Mouse (Mus musculus) neural tube, embryonic 14.5 days (tissue): ENCODE data around the gene Brap. TPM values are rescaled to one million over a fixed set of nuclear protein-coding genes. Genes with fewer than 3 reads are reported as not detected.

Source experiments
- ATAC-seq: fragments of 200-750 bp; cut with Nextera tagmentation; 2 replicates; pipeline ENCODE4 v1.8.0; 2017; ENCODE audit warnings: low read depth, mild to moderate bottlenecking, moderate TSS enrichment, moderate library complexity
- H3K27ac ChIP-seq: fragments of 300-500 bp; sonication (generic); 2 replicates; pipeline ENCODE4 v1.5.1; 2014; ENCODE audit warnings: low read depth, mild to moderate bottlenecking, control low read depth, low read length, moderate library complexity, mixed read lengths
- H3K27me3 ChIP-seq: fragments of 300-500 bp; sonication (generic); 2 replicates; pipeline ENCODE4 v1.6.1; 2014; ENCODE audit warnings: low read length; ENCODE audit not compliant: control insufficient read depth, insufficient read depth
- H3K36me3 ChIP-seq: fragments of 300-500 bp; sonication (generic); 2 replicates; pipeline ENCODE4 v1.6.1; 2014; ENCODE audit warnings: low read length, mixed read lengths; ENCODE audit not compliant: control insufficient read depth, insufficient read depth
- H3K4me1 ChIP-seq: fragments of 300-500 bp; sonication (generic); 2 replicates; pipeline ENCODE4 v1.6.1; 2014; ENCODE audit warnings: low read length; ENCODE audit not compliant: control insufficient read depth, insufficient read depth
- H3K4me2 ChIP-seq: fragments of 300-500 bp; sonication (generic); 2 replicates; pipeline ENCODE4 v1.6.1; 2014; ENCODE audit warnings: mild to moderate bottlenecking, low read depth, low read length, control low read depth
- H3K4me3 ChIP-seq: fragments of 300-500 bp; sonication (generic); 2 replicates; pipeline ENCODE4 v1.5.1; 2014; ENCODE audit warnings: low read depth, low read length, control low read depth, mixed read lengths
- H3K9ac ChIP-seq: fragments of 300-500 bp; sonication (generic); replicated peaks from 2 replicates; pipeline ENCODE4 v1.6.1; 2014; ENCODE audit warnings: low read depth, mild to moderate bottlenecking, control low read depth, low read length, mixed read lengths
- H3K9me3 ChIP-seq: fragments of 300-500 bp; sonication (generic); 2 replicates; pipeline ENCODE4 v1.6.1; 2016; ENCODE audit warnings: low read length; ENCODE audit not compliant: control insufficient read depth
- WGBS: fragments of 180-500 bp; shearing (Covaris S2); extraction: QIAGEN DNeasy Blood & Tissue Kit; methylation state at CpG from one replicate; pipeline ENCODE4 v1.1.7; 2014; 5-methylcytosine and 5-hydroxymethylcytosine counted together
- polyA plus RNA-seq: library from polyadenylated mRNA; unstranded; fragments of >200 nt; fragmentation: Nextera tagmentation; extraction: Ambion mirVana; gene quantifications from 2 replicates; pipeline ENCODE4 v1.2.1, GENCODE M21; 2014

Brap gene
- polyA plus RNA-seq, 1 experiment from 2014 or later: 35.0 TPM

GRCm38 (mm10) chr5:121720888-121721585, 60.7 kb downstream of the Brap start:
- Histone ChIP-seq H3K4me1 (0 out of 2 replicates have a peak, but pooled peaks cover 3% of the 10 kb centered on the region), H3K9ac (no peak overlapping the region), H3K27me3 (no peaks in the 10 kb centered on the region), H3K4me2 (no peak overlapping the region), H3K4me3 (no peak overlapping the region), H3K27ac (no peak overlapping the region), H3K9me3 (no peaks in the 10 kb centered on the region), H3K36me3 (no peaks in the 10 kb centered on the region)
- WGBS: 92% methylated on average over 5 of the region's 5 CpGs
- no peak for ATAC-seq

DNA sequence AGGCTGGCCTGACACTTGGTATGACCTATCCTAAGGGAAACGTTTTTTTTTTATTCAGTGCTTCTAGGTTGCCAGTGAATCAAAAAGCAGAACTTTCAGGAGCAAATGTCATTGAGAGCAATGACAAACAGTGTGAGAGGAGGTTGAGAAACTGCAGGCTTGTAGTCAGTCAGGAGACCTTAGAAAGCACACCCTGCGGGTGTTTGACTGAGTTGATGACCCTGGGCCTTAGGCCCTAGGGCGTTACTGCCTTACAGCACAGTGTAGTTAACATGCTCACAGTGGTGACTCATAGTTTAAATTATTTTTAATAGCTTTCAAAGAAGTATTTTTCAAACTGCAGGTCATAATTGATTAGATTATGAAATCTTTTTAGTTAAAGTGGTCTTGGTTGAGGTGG, 61.5 kb downstream of the Brap start:
- ATAC-seq: no peak
- 72% methylated on average over 3 of the region's 3 CpGs for WGBS
- H3K4me3 ChIP-seq: no peak overlapping the region

GRCm38 (mm10) chr5:121724678-121725077, 64.3 kb downstream of the Brap start:
- H3K4me3 ChIP-seq: no peak overlapping the region
- no peak for ATAC-seq
- 86% methylated on average over 1 of the region's 1 CpGs for WGBS
- no peak overlapping the region for H3K27ac ChIP-seq
- H3K27me3 ChIP-seq: no peaks in the 10 kb centered on the region
- no peak overlapping the region for H3K4me2 ChIP-seq
- no peaks in the 10 kb centered on the region for H3K9me3 ChIP-seq
- H3K36me3 ChIP-seq: no peaks in the 10 kb centered on the region
- no peaks in the 10 kb centered on the region for H3K4me1 ChIP-seq
- H3K9ac ChIP-seq: no peak overlapping the region

More for the DNA sequence above, 61.5 kb downstream of the Brap start:
- H3K9me3 ChIP-seq: no peaks in the 10 kb centered on the region
- no peaks in the 10 kb centered on the region for H3K36me3 ChIP-seq
- no peak overlapping the region for H3K9ac ChIP-seq
- no peak overlapping the region for H3K27ac ChIP-seq
- no peaks in the 10 kb centered on the region for H3K27me3 ChIP-seq
- H3K4me1 ChIP-seq: 0 out of 2 replicates have a peak, but pooled peaks cover 3% of the 10 kb centered on the region
- H3K4me2 ChIP-seq: no peak overlapping the region

GRCm38 (mm10) chr5:121730057-121730456, 69.7 kb downstream of the Brap start:
- Histone ChIP-seq H3K9me3 (no peaks in the 10 kb centered on the region), H3K9ac (no peak overlapping the region), H3K4me3 (no peak overlapping the region), H3K4me2 (no peak overlapping the region), H3K4me1 (no peaks in the 10 kb centered on the region), H3K27me3 (no peaks in the 10 kb centered on the region), H3K36me3 (no peaks in the 10 kb centered on the region), H3K27ac (no peak overlapping the region)
- WGBS: 95% methylated on average over 2 of the region's 2 CpGs
- ATAC-seq: no peak

DNA sequence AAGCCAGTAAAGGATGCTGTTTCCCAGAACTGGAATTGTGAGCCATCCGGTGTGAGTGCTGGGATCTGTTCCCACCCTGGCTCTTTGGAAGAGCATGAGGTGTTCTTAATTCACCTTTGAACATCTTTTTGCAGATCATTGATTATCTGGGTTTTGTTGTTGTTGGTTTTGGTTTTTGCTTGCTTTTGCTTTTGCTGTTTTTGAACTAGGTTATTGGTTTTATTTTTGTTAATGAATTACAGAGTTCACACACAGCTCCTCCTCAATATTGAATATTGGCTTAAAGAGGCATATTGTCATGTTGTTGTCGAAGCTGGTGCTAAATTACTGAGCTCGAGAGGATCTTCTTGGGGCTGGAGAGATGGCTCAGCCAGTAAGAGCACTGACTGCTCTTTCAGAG, 76.3 kb downstream of the Brap start:
- ATAC-seq: no peak
- Histone ChIP-seq H3K36me3 (no peaks in the 10 kb centered on the region), H3K9me3 (no peaks in the 10 kb centered on the region), H3K27ac (no peak overlapping the region), H3K4me1 (no peaks in the 10 kb centered on the region), H3K9ac (no peak overlapping the region), H3K27me3 (no peaks in the 10 kb centered on the region), H3K4me2 (no peak overlapping the region), H3K4me3 (no peak overlapping the region)
- 94% methylated on average over 3 of the region's 3 CpGs for WGBS

Other genes with a start within 250 kb of the Brap start
- 2.2 and 3.4 TPM in 2 replicates for gene Tmem116, start 208.7 kb upstream of the Brap start, polyA plus RNA-seq
- 146 and 155 TPM in 2 replicates for gene Erp29, start 208.1 kb upstream of the Brap start, polyA plus RNA-seq
- gene Adam1b, start 157.1 kb upstream of the Brap start, polyA plus RNA-seq: 0.36 TPM in 1 of 2 replicates, not detected in the other
- gene Adam1a, start 115.1 kb upstream of the Brap start, polyA plus RNA-seq: 6.8 and 6.9 TPM in 2 replicates
- not detected in 2 replicates for gene Gm42878, start 115.1 kb upstream of the Brap start, polyA plus RNA-seq
- 69.8 and 75.5 TPM in 2 replicates for gene Mapkapk5, start 114.7 kb upstream of the Brap start, polyA plus RNA-seq
- gene Aldh2, start 66.7 kb upstream of the Brap start, polyA plus RNA-seq: 39.0 and 66.5 TPM in 2 replicates
- gene Acad12, start 41.6 kb upstream of the Brap start, polyA plus RNA-seq: 1.1 and 2.1 TPM in 2 replicates
- gene Acad10, start within 50 bp of the Brap start, polyA plus RNA-seq: 1.3 and 1.9 TPM in 2 replicates
- gene Atxn2, start 50.8 kb downstream of the Brap start, polyA plus RNA-seq: 93.7 and 94.8 TPM in 2 replicates
- 6.4 and 8.5 TPM in 2 replicates for gene Sh2b3, start 177.1 kb downstream of the Brap start, polyA plus RNA-seq
- 22.6 and 27.4 TPM in 2 replicates for gene Pheta1, start 188.4 kb downstream of the Brap start, polyA plus RNA-seq